Mouse (Mus musculus) bone marrow, adult 2 months (tissue): ENCODE results near the gene Nkap. TPM values are rescaled to one million over a fixed set of nuclear protein-coding genes. Genes with fewer than 3 reads are reported as not detected.
A peak's percentile ranks its signal among the peaks of the same experiment; 100 is the strongest.

Experiments
- H3K27ac ChIP-seq: fragments of 200-500 bp; 2 replicates; pipeline ENCODE4 v1.5.1; 2012; ENCODE audit warnings: low read depth, mild to moderate bottlenecking, control low read depth, inconsistent platforms, low read length; ENCODE audit not compliant: control insufficient read depth, poor library complexity, insufficient read depth
- H3K4me1 ChIP-seq: fragments of 200-500 bp; 2 replicates; pipeline ENCODE4 v1.6.1; 2011; ENCODE audit warnings: low read length; ENCODE audit not compliant: control insufficient read depth, insufficient read depth
- H3K4me3 ChIP-seq: fragments of 200-500 bp; replicated peaks from 2 replicates; pipeline ENCODE3; 2011; ENCODE audit warnings: mild to moderate bottlenecking, low read depth, low read length, control low read depth; ENCODE audit not compliant: control insufficient read depth
- CTCF ChIP-seq: fragments of 200-500 bp; IDR thresholded peaks from 2 replicates; pipeline ENCODE4 v1.5.1; 2011; ENCODE audit warnings: low read length, control low read depth; ENCODE audit not compliant: control insufficient read depth, insufficient read depth
- POLR2A ChIP-seq: fragments of 200-500 bp; IDR thresholded peaks from 2 replicates; pipeline ENCODE4 v1.6.1; 2011; ENCODE audit warnings: low read depth, mild to moderate bottlenecking, control low read depth, low read length, borderline replicate concordance; ENCODE audit not compliant: control insufficient read depth
- WGBS: fragments of 180-500 bp; shearing (Covaris S2); methylation state at CpG from one replicate; pipeline ENCODE4 v1.1.7; 2018; 5-methylcytosine and 5-hydroxymethylcytosine counted together
- polyA plus RNA-seq: library from polyadenylated mRNA; stranded (reverse); fragments of >200 nt; gene quantifications from 2 replicates; pipeline ENCODE4 v1.2.4, GENCODE M21; 2011; ENCODE audit warnings: low replicate concordance; ENCODE audit not compliant: missing spikeins, insufficient read depth, insufficient read length

Gene Nkap
- polyA plus RNA-seq, 1 experiment = 9.2 TPM

GRCm38 (mm10) chrX:37095106-37095768, 31.4 kb upstream of the Nkap start:
- Histone ChIP-seq H3K27ac (no peak overlapping the region), H3K4me3 (no peak overlapping the region), H3K4me1 (no peaks in the 10 kb centered on the region)
- TF ChIP-seq CTCF (no peak), POLR2A (no peak)
- WGBS = 52% methylated on average over 11 of the region's 11 CpGs

- TF ChIP-seq CTCF (no peak), POLR2A (no peak)
- Histone ChIP-seq H3K27ac (no peak overlapping the region), H3K4me1 (no peaks in the 10 kb centered on the region), H3K4me3 (no peak overlapping the region)
- 81% methylated on average over 3 of the region's 3 CpGs for WGBS
Observed at GRCm38 (mm10) chrX:37098681-37099080, 27.9 kb upstream of the Nkap start.

GRCm38 (mm10) chrX:37103826-37104225, 22.8 kb upstream of the Nkap start:
- H3K4me3 ChIP-seq = no peak overlapping the region
- TF ChIP-seq POLR2A = no peak
- no peak for TF ChIP-seq CTCF
- no peak overlapping the region for H3K27ac ChIP-seq
- no peaks in the 10 kb centered on the region for H3K4me1 ChIP-seq
- WGBS = 71% methylated on average over 2 of the region's 2 CpGs

GRCm38 (mm10) chrX:37109526-37110192, 16.9 kb upstream of the Nkap start:
- WGBS = 12% methylated on average over 27 of the region's 27 CpGs
- TF ChIP-seq POLR2A (no peak), CTCF (no peak)
- peak overlapping the region; percentile 97 for H3K27ac ChIP-seq
- no peaks in the 10 kb centered on the region for H3K4me1 ChIP-seq
- peak overlapping the region; percentile 88 for H3K4me3 ChIP-seq

DNA sequence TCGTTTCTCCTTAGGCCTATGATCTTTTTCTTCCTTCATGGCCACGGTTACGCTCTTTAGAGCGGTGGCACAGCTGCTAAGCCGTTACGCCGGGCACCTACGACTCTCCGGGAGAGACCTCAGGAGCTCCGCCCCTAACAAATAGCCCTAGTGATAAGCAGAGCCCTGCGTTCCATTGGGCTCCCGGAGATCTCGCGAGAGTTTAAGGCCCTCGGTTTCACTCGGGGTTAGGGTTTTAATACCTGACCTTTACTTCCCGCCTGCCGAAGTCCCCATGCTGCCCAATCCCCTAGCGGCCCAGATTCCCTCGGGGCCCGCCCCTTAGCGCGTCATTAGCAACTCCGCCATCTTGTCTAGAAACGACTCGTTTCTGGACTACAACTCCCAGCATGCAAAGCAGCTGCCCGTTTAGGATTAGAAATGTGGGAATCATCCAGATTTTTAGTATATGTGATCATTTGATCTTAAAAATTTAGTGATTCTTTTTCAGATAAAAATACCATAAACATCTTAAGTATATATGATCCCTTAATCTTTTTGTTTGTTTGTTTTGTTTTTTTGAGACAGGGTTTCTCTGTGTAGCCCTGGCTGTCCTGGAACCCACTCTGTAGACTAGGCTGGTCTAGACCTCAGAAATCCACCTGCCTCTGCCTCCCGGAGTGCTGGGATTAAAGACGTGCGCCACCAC, 16.3 kb upstream of the Nkap start, which contains the start of gene Upf3b:
TSS of gene Upf3b (minus strand) at position 130 of the 688 bp plus-strand sequence.
- TF ChIP-seq POLR2A (peak; percentile 69; the same call in 1 of the 2 replicates), CTCF (no peak)
- peak within 1 kb of the TSS; percentile 97 for H3K27ac ChIP-seq
- H3K4me1 ChIP-seq = peaks cover 1% of the 10 kb centered on the region; the same call in 1 of the 2 replicates
- peak within 1 kb of the TSS; percentile 88 for H3K4me3 ChIP-seq
- 12% methylated on average over 30 of the region's 30 CpGs for WGBS

- 71% methylated on average over 4 of the region's 4 CpGs for WGBS
- peaks cover 3% of the 10 kb centered on the region; the same call in 1 of the 2 replicates for H3K4me1 ChIP-seq
- no peak overlapping the region for H3K4me3 ChIP-seq
- no peak for TF ChIP-seq CTCF
- no peak for TF ChIP-seq POLR2A
- H3K27ac ChIP-seq = no peak overlapping the region
Observed at GRCm38 (mm10) chrX:37110881-37111193, 15.8 kb upstream of the Nkap start.

DNA sequence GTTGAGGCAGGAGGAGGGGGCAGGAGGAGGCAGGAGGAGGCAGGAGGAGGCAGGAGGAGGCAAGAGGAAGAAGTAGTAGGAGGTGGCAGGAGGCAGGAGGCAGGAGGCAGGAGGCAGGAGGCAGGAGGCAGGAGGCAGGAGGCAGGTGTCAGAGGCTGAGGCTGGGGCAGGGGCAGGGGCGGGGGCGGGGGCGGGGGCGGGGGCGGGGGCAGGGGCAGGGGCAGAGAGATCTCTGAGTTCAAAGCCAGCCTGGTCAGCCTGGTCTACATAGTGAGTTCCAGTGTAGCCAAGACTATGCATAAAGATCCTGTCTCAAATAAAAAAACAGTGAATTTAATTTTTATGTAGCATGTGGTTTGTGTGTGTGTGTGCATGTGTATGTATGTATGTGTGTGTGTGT, 9.5 kb upstream of the Nkap start:
- Histone ChIP-seq H3K4me3 (no peak overlapping the region), H3K27ac (no peak overlapping the region), H3K4me1 (peaks cover 3% of the 10 kb centered on the region; the same call in 1 of the 2 replicates)
- WGBS = 42% methylated on average over 4 of the region's 5 CpGs
- TF ChIP-seq CTCF (no peak), POLR2A (no peak)

DNA sequence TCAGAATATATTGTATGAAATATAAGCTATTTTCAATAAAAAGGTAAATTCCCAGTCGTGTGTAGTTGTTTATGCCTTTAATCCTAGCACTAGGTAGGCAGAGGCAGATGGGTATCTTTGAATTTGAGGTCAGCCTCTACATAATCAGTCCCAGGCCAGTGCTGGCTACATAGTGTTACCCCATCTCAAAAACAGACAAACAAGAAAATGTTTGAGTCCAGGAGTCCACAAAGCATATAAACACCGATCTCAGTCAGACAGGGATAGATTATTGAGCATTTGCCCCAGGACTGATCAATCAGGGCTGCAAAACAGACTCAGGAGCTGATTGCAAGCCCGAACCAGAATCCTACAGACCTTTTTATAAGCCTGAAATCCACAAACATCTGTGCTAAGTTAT, 7.0 kb upstream of the Nkap start:
- no peak for TF ChIP-seq POLR2A
- TF ChIP-seq CTCF = no peak

More for the DNA sequence above, 7.0 kb upstream of the Nkap start:
- 68% methylated on average over 3 of the region's 3 CpGs for WGBS
- H3K4me1 ChIP-seq = peaks cover 3% of the 10 kb centered on the region; the same call in 1 of the 2 replicates
- no peak overlapping the region for H3K4me3 ChIP-seq
- H3K27ac ChIP-seq = no peak overlapping the region
